Mouse (Mus musculus) mesoderm, embryonic 11.5 days (tissue): ENCODE data around the gene Ccr7.

Experiments
- DNase-seq: peaks from one replicate; pipeline ENCODE4 v3.0.0-alpha.2; 2012; ENCODE audit warnings: low read depth, low spot score

Ccr7 gene

GRCm38 (mm10) chr11:99154987-99155641 lies at the start of gene Ccr7:
Gene Ccr7, minus strand, starts transcription at chr11:99155077.
- no peak for DNase-seq

DNA sequence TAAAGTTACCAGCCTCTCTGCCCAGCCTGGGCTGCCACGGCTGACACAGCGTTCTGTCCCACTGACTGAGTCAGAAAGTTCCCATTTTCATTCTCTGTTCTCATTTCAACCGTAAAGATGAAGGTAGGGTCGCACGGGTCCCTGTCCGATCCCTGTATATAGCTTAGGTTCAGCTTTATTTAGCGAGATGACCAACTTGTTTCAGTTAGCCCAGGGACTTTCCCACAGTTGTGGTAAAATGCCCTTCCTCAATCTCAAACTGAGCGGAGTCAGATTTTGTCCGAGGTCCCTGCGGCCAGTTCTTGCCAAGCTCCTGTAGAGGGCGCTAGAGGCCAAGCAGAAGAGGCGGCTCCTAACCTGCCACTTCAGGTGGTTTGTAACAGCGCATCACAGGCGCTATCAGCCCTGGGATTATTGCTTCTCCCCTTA lies 34.3 kb upstream of the Ccr7 start:
- DNase-seq = peak; percentile 74

- no peak for DNase-seq
Observed at GRCm38 (mm10) chr11:99187348-99187747, 32.5 kb upstream of the Ccr7 start.

- no peak for DNase-seq
Observed at GRCm38 (mm10) chr11:99186836-99187235, 32.0 kb upstream of the Ccr7 start.

DNA sequence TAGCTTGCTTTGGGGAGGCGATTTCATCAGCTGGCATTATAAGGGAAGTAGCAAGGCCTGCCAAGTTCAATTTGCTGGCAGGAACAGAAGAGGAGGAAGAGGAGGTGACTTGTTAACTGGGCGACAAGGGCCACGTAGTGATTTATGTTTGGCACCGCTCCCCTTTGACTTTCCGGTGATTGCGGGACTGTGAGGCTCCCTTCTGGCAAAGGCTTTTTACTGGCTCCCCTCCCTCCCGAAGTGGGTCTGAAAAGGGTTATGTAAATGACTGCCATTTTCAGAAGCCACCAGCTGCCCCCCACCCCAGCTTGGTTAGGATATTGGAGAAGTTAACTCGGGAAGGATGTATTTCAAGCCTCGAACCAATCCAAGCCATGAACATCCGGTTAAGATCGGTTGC lies 27.7 kb upstream of the Ccr7 start:
- DNase-seq = no peak

DNA sequence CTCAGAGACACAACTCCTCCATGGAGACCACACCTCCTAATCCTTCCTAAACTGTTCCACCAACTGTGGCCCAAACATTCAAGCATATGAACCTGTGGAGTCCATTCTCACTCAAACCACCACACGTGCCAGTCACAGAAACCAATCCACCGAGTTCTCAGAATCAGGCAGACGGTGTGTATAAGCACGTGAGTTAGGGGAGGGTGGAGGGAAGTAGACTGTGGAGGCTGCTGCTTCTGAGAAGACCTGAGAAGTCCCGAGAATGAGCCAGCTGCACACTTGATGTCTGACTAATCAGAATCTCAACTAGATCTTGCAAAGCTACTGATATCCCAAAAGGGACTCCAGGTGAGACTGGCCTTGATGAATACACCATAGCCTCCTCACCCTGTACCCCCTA lies 25.2 kb upstream of the Ccr7 start:
- DNase-seq = no peak

DNA sequence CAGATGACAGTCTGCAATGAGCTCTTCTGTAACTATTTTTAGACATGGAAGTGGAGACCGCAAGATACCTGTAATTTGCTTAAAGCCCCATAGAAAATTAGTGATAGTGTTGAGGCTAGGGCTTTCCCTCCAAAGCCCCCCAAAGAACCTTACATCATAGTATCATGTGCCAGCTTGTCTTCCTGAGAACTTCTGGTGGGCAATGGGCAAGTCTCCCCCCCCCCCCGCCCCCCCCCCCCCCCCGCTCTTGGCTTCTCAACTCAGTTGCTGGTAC lies 23.0 kb upstream of the Ccr7 start:
- DNase-seq = no peak

- DNase-seq = no peak
Observed at GRCm38 (mm10) chr11:99177054-99177924, 22.4 kb upstream of the Ccr7 start.

- no peak for DNase-seq
Observed at GRCm38 (mm10) chr11:99172002-99172401, 17.1 kb upstream of the Ccr7 start.

- DNase-seq = no peak
Observed at GRCm38 (mm10) chr11:99171442-99171841, 16.6 kb upstream of the Ccr7 start.

DNA sequence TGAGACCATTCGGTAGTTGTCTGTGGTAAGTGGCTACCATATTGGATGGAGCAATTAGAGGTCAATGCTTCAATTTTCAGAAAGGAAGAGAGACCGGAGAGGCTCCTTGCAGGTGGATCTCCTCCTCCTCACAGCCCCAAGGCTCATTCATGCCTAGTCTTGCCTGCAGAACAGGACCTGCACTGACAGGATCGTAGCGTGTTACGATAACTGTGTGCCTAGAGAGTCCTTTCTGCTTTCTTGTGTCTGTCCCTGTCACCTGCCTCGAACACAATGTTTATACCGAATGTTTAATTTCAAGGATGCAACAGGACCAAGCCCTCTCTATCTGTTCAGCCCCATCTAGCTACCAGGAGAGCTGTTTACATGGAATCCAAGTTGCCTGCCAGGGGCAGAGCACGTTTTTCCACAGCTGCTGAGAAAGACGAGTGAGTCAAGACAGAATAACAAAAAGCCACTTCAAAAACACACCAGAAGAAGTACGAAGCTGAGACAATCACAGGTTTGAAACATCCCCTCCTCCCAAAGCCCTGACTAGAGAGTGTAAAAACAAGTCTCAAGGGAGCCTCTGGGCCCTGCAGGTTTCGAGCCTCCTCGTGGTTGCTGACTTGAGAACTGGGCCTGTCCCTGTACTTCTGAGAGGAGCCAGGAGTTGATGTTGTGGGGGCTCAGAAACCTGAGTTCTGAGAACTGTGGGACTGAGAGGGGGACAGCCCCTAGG lies 15.8 kb upstream of the Ccr7 start:
- no peak for DNase-seq

- DNase-seq = no peak
Observed at GRCm38 (mm10) chr11:99170005-99170404, 15.1 kb upstream of the Ccr7 start.

- DNase-seq = no peak
Observed at GRCm38 (mm10) chr11:99169438-99169837, 14.6 kb upstream of the Ccr7 start.

GRCm38 (mm10) chr11:99168030-99168474 lies 13.2 kb upstream of the Ccr7 start:
- no peak for DNase-seq

DNA sequence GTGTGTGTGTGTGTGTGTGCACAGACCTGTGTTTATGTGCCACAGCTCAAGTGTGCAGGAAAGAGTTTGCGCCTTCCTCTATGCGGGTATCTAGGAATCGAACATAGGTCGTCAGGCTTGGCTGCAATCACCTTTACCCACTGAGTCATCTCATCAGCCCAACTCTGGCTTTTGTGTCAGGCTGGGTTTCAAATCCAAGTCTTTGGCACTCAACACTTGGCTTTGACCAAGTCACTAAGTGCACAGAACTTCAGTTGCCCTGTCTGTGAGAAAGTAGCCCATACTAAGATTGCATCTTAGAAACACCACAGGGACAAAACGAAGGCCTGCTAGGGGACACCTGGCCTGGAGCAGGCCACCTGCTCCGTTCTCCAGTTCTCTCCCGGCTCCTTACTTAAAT lies 12.7 kb upstream of the Ccr7 start:
- no peak for DNase-seq

DNA sequence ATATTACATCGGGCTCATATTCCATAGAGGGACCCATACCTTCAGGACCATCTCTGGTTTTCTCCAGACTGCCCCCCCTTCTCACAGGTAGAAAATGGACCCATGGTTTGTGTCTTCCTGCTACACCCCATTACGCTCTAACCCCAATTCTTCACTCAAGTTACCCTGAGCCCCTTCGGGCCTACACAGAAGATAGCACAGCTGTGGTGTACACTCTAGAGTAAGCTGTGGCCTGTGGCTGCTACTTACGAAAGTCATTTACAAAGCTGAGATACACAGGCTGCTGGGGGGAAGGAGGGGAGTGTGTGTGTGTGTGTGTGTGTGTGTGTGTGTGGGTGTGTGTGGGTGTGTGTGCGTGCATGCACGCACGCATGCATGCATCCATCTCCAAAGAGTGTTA lies 11.4 kb upstream of the Ccr7 start:
- no peak for DNase-seq

- DNase-seq = no peak
Observed at GRCm38 (mm10) chr11:99165031-99165752, 10.3 kb upstream of the Ccr7 start.

DNA sequence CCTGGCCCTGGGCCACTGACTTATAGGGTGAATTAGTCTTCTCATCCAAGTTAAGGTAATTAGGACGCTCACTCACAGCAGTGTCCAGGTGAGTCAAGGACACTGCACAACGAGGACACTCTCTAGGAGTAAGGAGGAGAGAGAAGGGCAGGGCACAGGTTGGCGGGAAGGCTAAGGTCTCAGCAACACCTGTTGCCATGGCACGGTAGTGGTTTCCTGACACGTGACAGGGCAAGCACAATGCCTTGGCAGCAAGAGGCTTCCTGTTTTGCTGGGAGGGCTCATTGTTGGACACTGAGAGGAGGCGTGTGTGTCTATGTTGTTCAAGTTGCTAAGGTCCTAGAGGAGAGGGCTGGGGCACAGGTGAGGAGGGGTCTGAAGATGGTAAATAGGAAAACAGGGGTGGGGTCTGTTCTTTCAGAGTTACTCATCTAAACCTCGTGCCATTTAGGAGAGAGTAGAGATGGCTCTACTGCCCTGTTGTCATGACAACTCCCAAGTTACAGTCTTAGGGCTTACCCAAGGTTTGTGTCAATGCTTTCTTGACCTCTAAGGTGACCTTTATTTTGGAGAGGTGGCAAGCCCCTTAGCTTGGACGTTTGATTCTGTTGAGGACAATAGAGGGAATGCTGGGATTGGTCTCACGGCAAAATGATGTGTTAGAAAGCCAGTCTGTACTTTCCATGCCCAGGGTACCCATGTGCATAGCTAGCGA lies 8.3 kb upstream of the Ccr7 start:
- no peak for DNase-seq

DNA sequence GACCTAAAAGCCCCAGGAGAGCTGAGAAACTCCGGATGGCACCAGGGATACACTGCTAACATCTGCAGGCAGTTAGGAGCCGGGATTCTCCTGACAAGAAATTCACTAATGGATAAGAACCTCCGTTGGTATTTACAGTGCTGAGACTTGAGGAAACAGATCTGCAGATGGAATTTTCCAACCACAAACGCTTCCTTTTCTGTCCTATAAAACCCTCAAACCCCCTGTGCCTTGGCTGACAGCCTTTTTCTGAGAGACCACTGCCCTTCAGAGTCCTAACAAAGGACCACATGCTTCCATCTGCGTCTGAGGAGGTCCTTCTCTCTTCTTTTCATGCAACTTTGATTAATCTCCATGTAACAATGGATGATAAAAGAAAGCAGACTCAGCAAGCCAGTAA lies 6.8 kb upstream of the Ccr7 start:
- DNase-seq = no peak

DNA sequence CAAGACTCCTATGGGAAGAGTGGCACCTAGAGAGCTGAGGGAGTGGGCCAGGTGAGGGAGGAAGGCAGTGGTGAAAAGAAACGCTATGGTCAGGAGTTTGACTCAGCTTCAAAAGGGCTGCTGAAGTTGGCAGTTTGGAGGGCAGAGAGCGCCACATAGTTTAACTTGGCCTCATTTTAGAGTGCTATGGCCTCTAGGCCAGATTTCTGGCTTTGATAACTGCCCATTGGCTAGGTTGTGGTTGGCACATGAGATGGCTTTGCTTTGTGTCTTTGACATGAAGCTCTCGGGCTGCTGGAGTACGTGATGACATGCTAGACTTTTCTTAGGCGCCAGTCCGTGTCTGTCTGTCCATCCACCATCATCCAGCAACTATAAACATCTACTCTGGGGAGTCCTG lies 5.4 kb upstream of the Ccr7 start:
- no peak for DNase-seq

DNA sequence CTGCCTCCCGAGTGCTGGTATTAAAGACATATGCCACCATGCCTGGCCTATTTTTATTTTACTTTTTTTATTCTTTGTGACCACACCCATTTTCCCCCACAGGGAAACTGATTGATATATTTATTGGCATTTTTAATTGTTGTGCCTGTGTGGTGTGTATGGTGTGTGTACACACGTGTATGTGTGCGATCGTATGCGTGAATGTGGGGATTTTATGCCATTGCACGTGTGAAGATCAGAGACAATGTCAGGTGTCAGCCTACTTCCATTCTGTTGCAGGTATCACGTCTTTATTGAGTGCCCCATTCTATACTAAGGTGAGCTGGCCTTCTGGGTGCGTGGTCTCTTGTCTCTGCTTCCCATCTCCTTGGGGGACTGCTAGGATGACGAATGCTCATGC lies 940 bp upstream of the Ccr7 start:
- DNase-seq = no peak
